Comparison of ENCODE assay signal across 1 mouse cellular context in the genomic region with DNA sequence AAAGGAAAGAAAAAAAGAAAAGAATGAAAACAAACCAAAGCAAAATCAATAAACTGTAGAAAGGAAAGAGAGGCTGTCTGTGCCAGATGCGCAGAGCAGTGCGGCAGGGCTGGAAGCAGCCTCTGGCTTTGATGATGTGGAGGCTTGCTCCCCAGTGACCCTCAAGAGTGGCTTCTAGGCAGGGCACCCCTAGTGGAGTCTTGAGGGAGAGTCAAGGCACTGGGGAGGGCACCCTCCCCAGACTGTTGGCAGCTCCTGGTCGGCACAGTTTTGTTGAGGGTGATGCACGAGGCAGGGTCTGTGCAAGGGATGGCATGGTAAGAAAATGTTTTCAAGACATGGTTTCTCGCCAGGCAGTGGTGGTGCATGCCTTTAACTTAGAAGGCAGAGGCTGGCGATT.
TF ChIP-seq lines count a peak whose summit lies in the region.

No protein-coding gene starts in this region.

TF ChIP-seq in MEL, 35 proteins besides CTCF, POLR2A, EP300 and RAD21:
- no peak for TF ChIP-seq ZKSCAN1 (IDR thresholded peaks at IDR 0.05; ENCODE audit: low read depth, low read length)
- TF ChIP-seq ETS1 (IDR thresholded peaks at IDR 0.05; ENCODE audit: low read depth, low read length) = no peak
- TF ChIP-seq HCFC1 (IDR thresholded peaks at IDR 0.05; ENCODE audit: low read depth, low read length) = no peak
- no peak for TF ChIP-seq GATA1 (IDR thresholded peaks at IDR 0.05; ENCODE audit: low read depth, low read length)
- no peak for TF ChIP-seq TAL1 (IDR thresholded peaks at IDR 0.05; ENCODE audit: low read length)
- no peak for TF ChIP-seq MXI1 (IDR thresholded peaks at IDR 0.05; ENCODE audit: low read depth, low read length)
- no peak for TF ChIP-seq USF2 (IDR thresholded peaks at IDR 0.05; ENCODE audit: borderline replicate concordance in 1 of 2, insufficient read depth in 1 of 2, low read depth in 1 of 2, low read length in 2 of 2)
- TF ChIP-seq POLR2AphosphoS2 (IDR thresholded peaks at IDR 0.05; ENCODE audit: low read length) = no peak
- no peak for TF ChIP-seq MAFK (IDR thresholded peaks at IDR 0.05; ENCODE audit: borderline replicate concordance, low read depth, low read length)
- TF ChIP-seq CHD2 (IDR thresholded peaks at IDR 0.05; ENCODE audit: low read length) = no peak
- no peak for TF ChIP-seq MYB (IDR thresholded peaks at IDR 0.05; ENCODE audit: low read depth, low read length)
- TF ChIP-seq MEF2A (IDR thresholded peaks at IDR 0.05; ENCODE audit: extremely low read depth, insufficient replicate concordance, low read depth, low read length, poor library complexity, severe bottlenecking) = no peak
- no peak for TF ChIP-seq ZC3H11A (IDR thresholded peaks at IDR 0.05; ENCODE audit: low read depth, low read length)
- no peak for TF ChIP-seq ELF1 (IDR thresholded peaks at IDR 0.05; ENCODE audit: low read depth, low read length)
- no peak for TF ChIP-seq ZMIZ1 (IDR thresholded peaks at IDR 0.05; ENCODE audit: low read depth, low read length)
- TF ChIP-seq POLR2AphosphoS5 (IDR thresholded peaks at IDR 0.05; ENCODE audit: borderline replicate concordance, low read depth, low read length) = no peak
TF ChIP-seq in MEL: peak in this region for 0.
